Mouse (Mus musculus) limb, embryonic 15.5 days (tissue): ENCODE data around the gene Ankrd13d. TPM values are rescaled to one million over a fixed set of nuclear protein-coding genes. Genes with fewer than 3 reads are reported as not detected.
A peak's percentile ranks its signal among the peaks of the same experiment; 100 is the strongest.
"Not testable (repeated sequence)": the region's sequence is repeated elsewhere in the genome, so short reads cannot be mapped to it uniquely, and the experiment has no call there.

Experiments used
- ATAC-seq: fragments of 200-750 bp; cut with Nextera tagmentation; 2 replicates; pipeline ENCODE4 v1.8.0; 2017; ENCODE audit warnings: low read depth, moderate TSS enrichment; ENCODE audit not compliant: insufficient number of reproducible peaks, low FRiP score, low TSS enrichment
- H3K27ac ChIP-seq: fragments of 300-500 bp; sonication (generic); 2 replicates; pipeline ENCODE4 v1.5.1; 2015; ENCODE audit warnings: moderate library complexity, mild to moderate bottlenecking, inconsistent platforms
- H3K27me3 ChIP-seq: fragments of 300-500 bp; sonication (generic); 2 replicates; pipeline ENCODE4 v1.6.1; 2015; ENCODE audit warnings: inconsistent platforms
- H3K36me3 ChIP-seq: fragments of 300-500 bp; sonication (generic); 2 replicates; pipeline ENCODE4 v1.6.1; 2015; ENCODE audit warnings: inconsistent platforms
- H3K4me1 ChIP-seq: fragments of 300-500 bp; sonication (generic); 2 replicates; pipeline ENCODE4 v1.6.1; 2015; ENCODE audit warnings: inconsistent platforms
- H3K4me2 ChIP-seq: fragments of 300-500 bp; sonication (generic); 2 replicates; pipeline ENCODE4 v1.6.1; 2015; ENCODE audit warnings: mild to moderate bottlenecking, inconsistent platforms
- H3K4me3 ChIP-seq: fragments of 300-500 bp; sonication (generic); 2 replicates; pipeline ENCODE4 v1.5.1; 2015; ENCODE audit warnings: mild to moderate bottlenecking, inconsistent platforms
- H3K9ac ChIP-seq: fragments of 300-500 bp; sonication (generic); 2 replicates; pipeline ENCODE4 v1.6.1; 2015; ENCODE audit warnings: inconsistent platforms
- H3K9me3 ChIP-seq: fragments of 300-500 bp; sonication (generic); 2 replicates; pipeline ENCODE4 v1.6.1; 2016; ENCODE audit warnings: inconsistent platforms
- WGBS: fragments of 180-500 bp; shearing (Covaris S2); methylation state at CpG from one replicate; pipeline ENCODE4 v1.1.7; 2015; 5-methylcytosine and 5-hydroxymethylcytosine counted together
- polyA plus RNA-seq: library from polyadenylated mRNA; unstranded; fragments of >200 nt; fragmentation: Nextera tagmentation; extraction: Ambion mirVana; gene quantifications from 2 replicates; pipeline ENCODE4 v1.2.1, GENCODE M21; 2015

The Ankrd13d gene
- polyA plus RNA-seq, 1 experiment from 2014 or later: 11.8 TPM

DNA sequence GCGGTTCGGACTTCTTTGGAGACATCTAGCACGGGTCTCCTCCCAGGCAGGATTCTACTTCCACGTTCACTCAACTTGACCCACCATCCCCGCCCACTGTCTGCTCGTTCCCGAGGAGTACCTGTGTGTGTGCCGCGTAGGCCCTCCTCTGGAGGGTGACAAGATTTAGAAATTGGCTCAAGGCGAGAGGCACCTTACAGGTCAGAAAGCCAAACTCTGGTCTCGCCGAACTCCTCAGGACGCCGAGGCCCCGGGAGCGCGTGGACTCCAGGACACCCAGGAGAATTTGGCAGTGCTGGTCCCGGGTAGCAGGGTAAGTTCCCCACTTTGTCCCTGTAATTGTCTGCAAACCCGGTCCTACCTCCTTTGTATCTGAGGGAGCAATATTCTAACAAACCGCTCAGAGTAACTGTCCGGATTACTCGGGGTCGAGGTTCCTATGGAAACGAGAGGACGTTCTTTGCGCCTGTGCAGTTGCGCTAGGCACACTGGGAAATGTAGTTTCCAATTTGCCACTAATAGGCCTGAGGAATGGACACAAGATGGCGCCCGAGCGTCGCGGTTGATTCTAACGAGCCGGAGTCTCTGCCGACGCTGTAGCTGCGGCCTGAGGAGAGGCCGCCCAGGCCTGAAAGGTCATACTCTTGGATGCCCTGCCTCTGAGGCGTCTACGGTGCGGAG is 25.6 kb downstream of the Ankrd13d start:
- H3K9ac ChIP-seq: peak overlapping the region; percentile 54
- no peaks in the 10 kb centered on the region for H3K27me3 ChIP-seq
- no peaks in the 10 kb centered on the region for H3K9me3 ChIP-seq
- peak overlapping the region; percentile 63 for H3K4me3 ChIP-seq
- H3K4me2 ChIP-seq: peak overlapping the region; percentile 71
- under 1% methylated on average over 41 of the region's 41 CpGs for WGBS
- peak; percentile 83 for ATAC-seq
- H3K4me1 ChIP-seq: peaks cover 9% of the 10 kb centered on the region
- no peaks in the 10 kb centered on the region for H3K36me3 ChIP-seq
- peak overlapping the region; percentile 47; the same call in 1 of the 2 replicates for H3K27ac ChIP-seq

DNA sequence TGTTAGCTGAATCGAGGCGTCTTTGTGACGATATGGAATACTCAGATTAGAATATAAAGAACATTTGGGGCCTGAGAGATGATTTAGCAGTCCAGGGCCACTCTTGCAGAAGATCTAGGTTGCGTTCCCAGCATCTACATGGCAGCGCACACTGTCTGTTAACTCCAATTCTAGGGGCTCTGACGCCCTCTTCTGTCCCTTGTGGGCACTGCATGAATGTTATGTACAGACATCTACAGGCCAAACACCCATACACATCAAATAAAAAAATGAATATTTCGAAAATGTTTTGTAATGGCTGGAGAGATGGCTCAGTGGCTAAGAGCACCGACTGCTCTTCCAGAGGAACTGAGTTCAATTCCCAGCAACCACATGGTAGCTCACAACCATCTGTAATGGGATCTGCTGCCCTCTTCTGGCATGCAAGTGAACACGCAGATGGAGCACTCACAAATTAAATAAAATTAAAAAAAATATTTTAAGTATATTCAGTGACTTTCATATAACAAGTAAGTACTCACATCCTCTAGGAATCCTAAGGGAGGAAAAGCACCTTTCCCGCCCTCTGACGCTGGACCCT is 27.3 kb downstream of the Ankrd13d start:
- no peak overlapping the region for H3K4me3 ChIP-seq
- 75% methylated on average over 11 of the region's 11 CpGs for WGBS
- peaks cover 9% of the 10 kb centered on the region for H3K4me1 ChIP-seq
- no peaks in the 10 kb centered on the region for H3K9me3 ChIP-seq
- H3K27ac ChIP-seq: no peak overlapping the region
- no peak overlapping the region for H3K4me2 ChIP-seq
- no peaks in the 10 kb centered on the region for H3K36me3 ChIP-seq
- H3K27me3 ChIP-seq: no peaks in the 10 kb centered on the region
- no peak overlapping the region for H3K9ac ChIP-seq
- no peak for ATAC-seq

- Histone ChIP-seq H3K27ac (no peak overlapping the region), H3K4me2 (no peak overlapping the region), H3K27me3 (no peaks in the 10 kb centered on the region), H3K4me1 (peaks cover 9% of the 10 kb centered on the region), H3K36me3 (no peaks in the 10 kb centered on the region), H3K4me3 (no peak overlapping the region), H3K9me3 (no peaks in the 10 kb centered on the region), H3K9ac (no peak overlapping the region)
- no peak for ATAC-seq
- 88% methylated on average over 7 of the region's 7 CpGs for WGBS
Measured at GRCm38 (mm10) chr19:4254230-4254629, 28.7 kb downstream of the Ankrd13d start.

DNA sequence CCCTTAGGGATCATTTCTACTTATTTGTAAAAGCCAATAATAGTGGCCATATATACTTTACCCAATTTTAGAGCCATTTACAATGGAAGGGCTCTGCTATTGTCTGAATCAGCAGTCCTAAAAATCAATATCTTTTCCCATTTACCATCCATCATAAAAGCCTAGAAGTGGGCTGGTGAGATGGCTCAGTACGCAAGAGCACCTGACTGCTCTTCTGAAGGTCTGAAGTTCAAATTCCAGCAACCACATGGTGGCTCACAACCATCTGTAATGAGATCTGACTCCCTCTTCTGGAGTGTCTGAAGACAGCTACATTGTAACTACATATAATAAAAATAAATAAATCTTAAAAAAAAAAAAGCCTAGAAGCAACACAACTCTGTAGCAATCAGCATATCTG is 34.3 kb downstream of the Ankrd13d start:
- not testable (repeated sequence) for H3K27ac ChIP-seq, H3K4me3 ChIP-seq, H3K9ac ChIP-seq, ATAC-seq, H3K4me2 ChIP-seq, H3K36me3 ChIP-seq, H3K4me1 ChIP-seq, H3K9me3 ChIP-seq, H3K27me3 ChIP-seq
- 68% methylated on average over 1 of the region's 1 CpGs for WGBS

DNA sequence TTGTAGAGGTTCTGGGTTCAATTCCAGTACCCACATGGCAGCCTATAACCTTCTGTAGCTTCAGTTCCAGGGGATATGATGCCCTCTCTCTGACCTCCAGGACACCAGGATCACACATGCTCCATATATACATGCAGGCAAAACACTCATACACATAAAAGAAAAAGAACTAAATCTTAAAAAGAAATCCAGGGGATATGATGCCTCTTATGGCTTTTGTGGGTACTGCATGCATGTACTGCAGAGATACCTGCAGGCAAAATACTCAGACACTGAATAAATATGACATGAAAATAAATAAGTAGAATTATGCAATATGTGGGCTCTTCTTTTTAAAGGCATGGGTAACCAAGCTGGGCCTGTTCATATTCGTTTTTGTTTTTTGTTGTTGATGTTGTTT is 35.9 kb downstream of the Ankrd13d start:
- Histone ChIP-seq H3K4me3 (no peak overlapping the region), H3K9ac (no peak overlapping the region), H3K4me2 (no peak overlapping the region), H3K9me3 (no peaks in the 10 kb centered on the region; the same call in 1 of the 2 replicates), H3K27me3 (no peaks in the 10 kb centered on the region), H3K27ac (no peak overlapping the region), H3K4me1 (no peaks in the 10 kb centered on the region), H3K36me3 (no peaks in the 10 kb centered on the region)
- no peak for ATAC-seq
- 56% methylated on average over 1 of the region's 1 CpGs for WGBS

- no peak for ATAC-seq
- no peaks in the 10 kb centered on the region for H3K27me3 ChIP-seq
- WGBS: 74% methylated on average over 6 of the region's 6 CpGs
- no peaks in the 10 kb centered on the region for H3K4me1 ChIP-seq
- H3K36me3 ChIP-seq: no peaks in the 10 kb centered on the region
- no peaks in the 10 kb centered on the region; the same call in 1 of the 2 replicates for H3K9me3 ChIP-seq
- H3K27ac ChIP-seq: no peak overlapping the region
- no peak overlapping the region for H3K4me2 ChIP-seq
- no peak overlapping the region for H3K9ac ChIP-seq
- no peak overlapping the region for H3K4me3 ChIP-seq
Measured at GRCm38 (mm10) chr19:4244775-4245174, 38.2 kb downstream of the Ankrd13d start.

GRCm38 (mm10) chr19:4242416-4242815 is 40.5 kb downstream of the Ankrd13d start:
- Histone ChIP-seq H3K9me3 (no peaks in the 10 kb centered on the region; the same call in 1 of the 2 replicates), H3K4me1 (no peaks in the 10 kb centered on the region), H3K27ac (no peak overlapping the region), H3K9ac (no peak overlapping the region), H3K4me3 (no peak overlapping the region), H3K27me3 (no peaks in the 10 kb centered on the region), H3K36me3 (no peaks in the 10 kb centered on the region), H3K4me2 (no peak overlapping the region)
- 63% methylated on average over 3 of the region's 3 CpGs for WGBS
- no peak for ATAC-seq

DNA sequence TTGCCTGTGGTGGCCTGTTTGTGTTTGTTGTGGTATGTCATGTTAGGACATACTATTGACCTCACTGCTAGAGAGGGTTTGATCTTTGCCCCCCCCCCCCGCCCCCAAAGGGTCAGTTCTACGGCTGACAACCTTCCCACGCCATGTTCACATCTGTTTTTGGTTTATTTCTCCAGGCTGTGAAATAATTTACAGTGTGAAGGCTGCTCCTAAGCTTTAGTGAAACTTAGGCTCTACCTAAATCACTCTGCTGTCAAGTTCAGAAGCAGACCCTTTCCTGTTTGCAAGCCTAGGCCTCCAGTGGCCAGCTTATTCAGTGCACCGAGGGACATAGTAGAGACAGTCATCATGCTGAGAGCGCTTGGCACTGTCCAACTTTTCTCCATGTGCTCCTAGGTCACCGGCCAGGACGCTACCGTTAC is 42.7 kb downstream of the Ankrd13d start:
- Histone ChIP-seq H3K27me3 (no peaks in the 10 kb centered on the region), H3K4me2 (no peak overlapping the region), H3K4me1 (no peaks in the 10 kb centered on the region), H3K9me3 (no peaks in the 10 kb centered on the region; the same call in 1 of the 2 replicates), H3K36me3 (no peaks in the 10 kb centered on the region), H3K4me3 (no peak overlapping the region), H3K27ac (no peak overlapping the region), H3K9ac (no peak overlapping the region)
- no peak for ATAC-seq
- 22% methylated on average over 8 of the region's 8 CpGs for WGBS

DNA sequence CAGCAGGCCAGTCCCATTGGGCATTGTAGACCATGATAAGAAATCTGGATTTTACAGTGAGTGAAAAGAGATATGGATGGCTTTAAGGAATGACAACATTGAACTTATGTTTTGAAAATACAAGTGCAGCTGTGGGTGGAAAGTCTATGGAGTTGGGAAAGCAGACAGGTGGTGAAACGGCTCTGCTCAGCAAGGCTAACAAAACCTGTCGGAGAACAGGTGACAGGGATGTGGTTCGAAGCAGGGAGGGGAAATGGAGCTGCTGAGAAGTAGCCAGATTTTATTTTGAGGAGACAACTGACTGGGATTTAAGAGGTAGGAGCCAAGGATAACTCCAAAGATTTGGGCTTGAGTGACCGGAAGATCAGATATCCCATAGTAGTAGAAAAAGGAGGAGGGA is 48.4 kb downstream of the Ankrd13d start:
- Histone ChIP-seq H3K27ac (no peak overlapping the region), H3K9me3 (no peaks in the 10 kb centered on the region), H3K4me3 (no peak overlapping the region), H3K36me3 (no peaks in the 10 kb centered on the region), H3K27me3 (peaks cover 6% of the 10 kb centered on the region), H3K9ac (no peak overlapping the region), H3K4me1 (peaks cover 13% of the 10 kb centered on the region), H3K4me2 (no peak overlapping the region)
- ATAC-seq: no peak
- 69% methylated on average over 4 of the region's 4 CpGs for WGBS

- WGBS: 83% methylated on average over 7 of the region's 7 CpGs
- Histone ChIP-seq H3K9ac (0 out of 2 replicates have a peak overlapping the region, but pooled peaks have one; percentile 4), H3K4me1 (peaks cover 13% of the 10 kb centered on the region), H3K27me3 (peaks cover 6% of the 10 kb centered on the region), H3K27ac (0 out of 2 replicates have a peak overlapping the region, but pooled peaks have one; percentile 79), H3K4me2 (peak overlapping the region; percentile 77; the same call in 1 of the 2 replicates), H3K36me3 (no peaks in the 10 kb centered on the region), H3K9me3 (no peaks in the 10 kb centered on the region), H3K4me3 (peak overlapping the region; percentile 56; the same call in 1 of the 2 replicates)
- ATAC-seq: no peak
Measured at GRCm38 (mm10) chr19:4232651-4233050, 50.3 kb downstream of the Ankrd13d start.

DNA sequence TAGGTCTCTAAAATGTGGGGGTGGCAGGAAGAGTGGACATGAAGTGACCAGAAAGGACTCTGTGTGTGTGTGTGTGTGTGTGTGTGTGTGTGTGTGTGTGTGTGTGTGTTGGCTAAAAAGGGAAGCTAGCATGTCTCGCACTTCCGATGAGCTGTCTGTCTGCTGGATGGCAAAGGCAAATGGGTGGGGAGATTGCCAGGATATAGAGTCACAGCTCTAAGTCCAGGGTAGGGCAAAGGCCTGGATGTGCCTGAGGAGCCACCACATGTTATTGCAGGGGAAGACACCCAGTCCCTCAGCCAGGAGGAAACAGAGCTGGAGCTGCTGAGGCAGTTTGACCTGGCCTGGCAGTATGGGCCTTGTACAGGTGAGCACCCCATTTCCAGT is 50.8 kb downstream of the Ankrd13d start:
- ATAC-seq: no peak
- Histone ChIP-seq H3K4me3 (peak overlapping the region; percentile 56), H3K4me2 (peak overlapping the region; percentile 77), H3K27ac (peak overlapping the region; percentile 79), H3K9ac (peak overlapping the region; percentile 48), H3K27me3 (peaks cover 6% of the 10 kb centered on the region), H3K4me1 (peaks cover 13% of the 10 kb centered on the region), H3K9me3 (no peaks in the 10 kb centered on the region), H3K36me3 (no peaks in the 10 kb centered on the region)
- 32% methylated on average over 2 of the region's 2 CpGs for WGBS
